Mouse (Mus musculus) CH12.LX (cell line): ENCODE measurements at regions not wholly inside any gene's neighbourhood (a gene's known extent, or its start where the extent isn't known, plus 50 kb on each side); places are given as distances from the start of the nearest gene placed in this dataset.

Experiments used
- DNase-seq: peaks from one replicate; pipeline ENCODE4 v3.0.0-alpha.2; 2013; ENCODE audit errors: extremely low read depth
- H3K27ac ChIP-seq: 2 replicates; pipeline ENCODE4 v1.5.1; 2012; ENCODE audit warnings: low read depth, mild to moderate bottlenecking, control low read depth, moderate library complexity; ENCODE audit not compliant: insufficient read depth
- H3K27me3 ChIP-seq: replicated peaks from 2 replicates; pipeline ENCODE3; 2012; ENCODE audit warnings: inconsistent platforms
- H3K36me3 ChIP-seq, 2 experiments: replicated peaks in 1 of 2; 2 replicates each; pipeline versions ENCODE3 to v1.6.1; 2012; ENCODE audit warnings: inconsistent platforms in 1 of 2, low read length in 1 of 2, mild to moderate bottlenecking in 1 of 2, mixed read lengths in 1 of 2, moderate library complexity in 1 of 2; ENCODE audit not compliant: control insufficient read depth in 1 of 2, insufficient read depth in 1 of 2
- H3K4me1 ChIP-seq, 2 experiments: 2 replicates each; pipeline ENCODE4 v1.6.1; 2012; ENCODE audit warnings: inconsistent platforms in 1 of 2, moderate library complexity in 1 of 2; ENCODE audit not compliant: insufficient read depth in 2 of 2, control insufficient read depth in 1 of 2
- H3K4me2 ChIP-seq: 2 replicates; pipeline ENCODE4 v1.6.1; 2012; ENCODE audit warnings: low read depth, mild to moderate bottlenecking, control low read depth; ENCODE audit not compliant: poor library complexity, insufficient read depth, severe bottlenecking
- H3K4me3 ChIP-seq, 3 experiments: fragments of 150-350 bp in 1 of 3; sonication (generic) in 1 of 3; replicated peaks in 1 of 3; 2 replicates each; pipeline versions ENCODE3 to v1.5.1; 2011 to 2012; ENCODE audit warnings: low read depth in 2 of 3, low read length in 2 of 3, mild to moderate bottlenecking in 2 of 3, moderate library complexity in 2 of 3, control low read depth in 1 of 3, improper control_type of control experiment in 1 of 3, inconsistent platforms in 1 of 3, mixed read lengths in 1 of 3; ENCODE audit not compliant: poor library complexity in 1 of 3
- H3K79me2 ChIP-seq: replicated peaks from 2 replicates; pipeline ENCODE4 v1.6.1; 2012; ENCODE audit warnings: mild to moderate bottlenecking, moderate library complexity; ENCODE audit not compliant: control insufficient read depth, poor library complexity, insufficient read depth, severe bottlenecking; ENCODE audit errors: extremely low read depth
- H3K9ac ChIP-seq: 2 replicates; pipeline ENCODE4 v1.6.1; 2012; ENCODE audit warnings: low read depth, mild to moderate bottlenecking, control low read depth, moderate library complexity; ENCODE audit not compliant: insufficient read depth
- H3K9me3 ChIP-seq: replicated peaks from 2 replicates; pipeline ENCODE3; 2012; ENCODE audit warnings: low read length, inconsistent platforms, mixed read lengths
- CHD1 ChIP-seq: IDR thresholded peaks from 2 replicates; pipeline ENCODE4 v1.6.1; 2012; ENCODE audit warnings: low read depth, low read length, improper control_type of control experiment, inconsistent platforms
- CTCF ChIP-seq, 2 experiments: IDR thresholded peaks in 1 of 2; conservative IDR thresholded peaks in 1 of 2; 2 replicates each; pipeline ENCODE4 v1.5.1; 2011 to 2012; ENCODE audit warnings: low read depth in 2 of 2, low read length in 2 of 2, improper control_type of control experiment in 1 of 2, inconsistent platforms in 1 of 2, mild to moderate bottlenecking in 1 of 2, moderate library complexity in 1 of 2
- E2F4 ChIP-seq: IDR thresholded peaks from 2 replicates; pipeline ENCODE4 v1.6.1; 2011; ENCODE audit warnings: low read depth, low read length, improper control_type of control experiment; ENCODE audit not compliant: insufficient replicate concordance
- ELF1 ChIP-seq: IDR thresholded peaks from 2 replicates; pipeline ENCODE4 v1.6.1; 2014; ENCODE audit warnings: low read depth, mild to moderate bottlenecking, inconsistent platforms, low read length, improper control_type of control experiment
- GABPA ChIP-seq: IDR thresholded peaks from 2 replicates; pipeline ENCODE4 v1.6.1; 2012; ENCODE audit warnings: low read depth, low read length, improper control_type of control experiment, inconsistent platforms; ENCODE audit not compliant: insufficient replicate concordance
- HCFC1 ChIP-seq: IDR thresholded peaks from 2 replicates; pipeline ENCODE4 v1.6.1; 2012; ENCODE audit warnings: low read depth, mild to moderate bottlenecking, inconsistent platforms, low read length, improper control_type of control experiment
- JUN ChIP-seq: IDR thresholded peaks from 2 replicates; pipeline ENCODE4 v1.6.1; 2011; ENCODE audit warnings: low read depth, mild to moderate bottlenecking, low read length, improper control_type of control experiment, moderate library complexity; ENCODE audit not compliant: insufficient read depth
- MAX ChIP-seq: IDR thresholded peaks from 2 replicates; pipeline ENCODE4 v1.6.1; 2011; ENCODE audit warnings: low read length, improper control_type of control experiment
- MAZ ChIP-seq: IDR thresholded peaks from 2 replicates; pipeline ENCODE4 v1.6.1; 2012; ENCODE audit warnings: low read depth, mild to moderate bottlenecking, inconsistent platforms, low read length, improper control_type of control experiment, moderate library complexity
- MYC ChIP-seq: IDR thresholded peaks from 2 replicates; pipeline ENCODE4 v1.6.1; 2011; ENCODE audit warnings: low read depth, mild to moderate bottlenecking, improper control_type of control experiment, low read length
- NELFE ChIP-seq: IDR thresholded peaks from 2 replicates; pipeline ENCODE4 v1.6.1; 2011; ENCODE audit warnings: low read depth, low read length, improper control_type of control experiment
- POLR2AphosphoS2 ChIP-seq: IDR thresholded peaks from 2 replicates; pipeline ENCODE4 v1.6.1; 2011; ENCODE audit warnings: low read depth, low read length, improper control_type of control experiment
- SIN3A ChIP-seq: IDR thresholded peaks from 2 replicates; pipeline ENCODE4 v1.6.1; 2012; ENCODE audit warnings: low read length, improper control_type of control experiment, inconsistent platforms
- SMC3 ChIP-seq: IDR thresholded peaks from 2 replicates; pipeline ENCODE4 v1.6.1; 2011; ENCODE audit warnings: low read depth, low read length, improper control_type of control experiment
- TBP ChIP-seq: conservative IDR thresholded peaks from 2 replicates; pipeline ENCODE4 v1.6.1; 2011; ENCODE audit warnings: low read depth, low read length, improper control_type of control experiment
- TCF12 ChIP-seq: IDR thresholded peaks from 2 replicates; pipeline ENCODE4 v1.6.1; 2014; ENCODE audit warnings: low read depth, mild to moderate bottlenecking, inconsistent platforms, low read length, improper control_type of control experiment
- UBTF ChIP-seq: IDR thresholded peaks from 2 replicates; pipeline ENCODE4 v1.6.1; 2012; ENCODE audit warnings: low read depth, mild to moderate bottlenecking, inconsistent platforms, low read length, improper control_type of control experiment, moderate library complexity
- ZC3H11A ChIP-seq: IDR thresholded peaks from 2 replicates; pipeline ENCODE4 v1.6.1; 2012; ENCODE audit warnings: low read depth, mild to moderate bottlenecking, inconsistent platforms, low read length, improper control_type of control experiment
- ZKSCAN1 ChIP-seq: IDR thresholded peaks from 2 replicates; pipeline ENCODE4 v1.6.1; 2012; ENCODE audit warnings: low read depth, inconsistent platforms, low read length, improper control_type of control experiment, borderline replicate concordance
- ZNF384 ChIP-seq: IDR thresholded peaks from 2 replicates; pipeline ENCODE4 v1.6.1; 2012; ENCODE audit warnings: low read depth, low read length, improper control_type of control experiment, inconsistent platforms
- dilution Hi-C: fragments of 300-500 bp; cut with MboI; formaldehyde crosslinking; loops from 2 replicates; pipeline ENCODE4 v1.14.3; 2020; ENCODE audit warnings: low sequenced_read_pairs; ENCODE audit not compliant: extremely low pct_unique_long_range_greater_than_20kb, extremely low pct_ligation_motif_present
- in situ Hi-C: fragments of 300-500 bp; cut with MboI; formaldehyde crosslinking; loops from 3 replicates; pipeline ENCODE4 v1.14.3; 2019; ENCODE audit warnings: low sequenced_read_pairs, low pct_ligation_motif_present, low pct_unique_long_range_greater_than_20kb, mixed read lengths

GRCm38 (mm10) chr1:121620262-121620661 is 52.5 kb upstream of the Ddx18 start:
- no peaks in the 10 kb centered on the region for H3K79me2 ChIP-seq
- H3K36me3 ChIP-seq, result no peaks in the 10 kb centered on the region
- DNase-seq, result no peak
- H3K27ac ChIP-seq, result no peak overlapping the region
- H3K4me1 ChIP-seq, result no peaks in the 10 kb centered on the region
- no peak overlapping the region for H3K4me3 ChIP-seq
- H3K9me3 ChIP-seq, result peaks cover 2% of the 10 kb centered on the region
- peaks cover 8% of the 10 kb centered on the region for H3K27me3 ChIP-seq
- in situ Hi-C loops (no loop called here), dilution Hi-C loops (no loop called here)
- no peak overlapping the region for H3K9ac ChIP-seq
- no peak for TF ChIP-seq MAZ
- TF ChIP-seq TCF12, result no peak
- TF ChIP-seq HCFC1, result no peak
- TF ChIP-seq MYC, result no peak
- no peak for TF ChIP-seq SMC3
- TF ChIP-seq NELFE, result no peak
- TF ChIP-seq CHD1, result no peak
- H3K4me2 ChIP-seq, result no peak overlapping the region

GRCm38 (mm10) chr1:121618550-121618949 is 50.8 kb upstream of the Ddx18 start:
- Histone ChIP-seq H3K9me3 (peaks cover 2% of the 10 kb centered on the region), H3K9ac (no peak overlapping the region), H3K36me3 (no peaks in the 10 kb centered on the region), H3K27me3 (peaks cover 24% of the 10 kb centered on the region), H3K4me2 (no peak overlapping the region), H3K4me3 (no peak overlapping the region), H3K79me2 (no peaks in the 10 kb centered on the region), H3K27ac (no peak overlapping the region), H3K4me1 (no peaks in the 10 kb centered on the region)
- TF ChIP-seq CHD1, result no peak
- no peak for TF ChIP-seq SIN3A
- no peak for TF ChIP-seq ELF1
- TF ChIP-seq TBP, result no peak
- TF ChIP-seq ZKSCAN1, result no peak
- no peak for TF ChIP-seq TCF12
- no peak for TF ChIP-seq POLR2AphosphoS2
- TF ChIP-seq MAX, result no peak
- TF ChIP-seq JUN, result no peak
- no peak for TF ChIP-seq ZC3H11A
- TF ChIP-seq SMC3, result no peak
- TF ChIP-seq MAZ, result no peak
- no peak for TF ChIP-seq E2F4
- TF ChIP-seq UBTF, result no peak
- TF ChIP-seq ZNF384, result no peak
- no peak for TF ChIP-seq HCFC1
- TF ChIP-seq CTCF (conservative IDR thresholded peaks at IDR 0.05 in 1 of 2, IDR thresholded peaks at IDR 0.05 in 1 of 2; ENCODE audit: low read depth in 2 of 2, low read length in 2 of 2), result no peak
- no peak for TF ChIP-seq GABPA
- DNase-seq, result no peak
- in situ Hi-C loops (no loop called here), dilution Hi-C loops (no loop called here)
